Mouse (Mus musculus) hindbrain, embryonic 16.5 days (tissue): ENCODE measurements around the gene Frmd4b. TPM values are rescaled to one million over a fixed set of nuclear protein-coding genes. Genes with fewer than 3 reads are reported as not detected.

Source experiments
- ATAC-seq: fragments of 200-750 bp; cut with Nextera tagmentation; 2 replicates; pipeline ENCODE4 v1.8.0; 2017; ENCODE audit warnings: moderate TSS enrichment, moderate library complexity
- H3K27ac ChIP-seq: fragments of 300-500 bp; sonication (generic); 2 replicates; pipeline ENCODE4 v1.5.1; 2014; ENCODE audit warnings: low read depth, mild to moderate bottlenecking, control low read depth, low read length, moderate library complexity
- H3K27me3 ChIP-seq: fragments of 300-500 bp; sonication (generic); replicated peaks from 2 replicates; pipeline ENCODE4 v1.6.1; 2014; ENCODE audit warnings: low read length; ENCODE audit not compliant: control insufficient read depth, insufficient read depth
- H3K36me3 ChIP-seq: fragments of 300-500 bp; sonication (generic); 2 replicates; pipeline ENCODE4 v1.6.1; 2014; ENCODE audit warnings: mild to moderate bottlenecking, low read length, moderate library complexity, mixed read lengths; ENCODE audit not compliant: control insufficient read depth, insufficient read depth
- H3K4me1 ChIP-seq: fragments of 300-500 bp; sonication (generic); 2 replicates; pipeline ENCODE4 v1.6.1; 2014; ENCODE audit warnings: low read depth, low read length; ENCODE audit not compliant: control insufficient read depth, insufficient read depth
- H3K4me2 ChIP-seq: fragments of 300-500 bp; sonication (generic); 2 replicates; pipeline ENCODE4 v1.6.1; 2014; ENCODE audit warnings: mild to moderate bottlenecking, low read length, control low read depth, moderate library complexity
- H3K4me3 ChIP-seq: fragments of 300-500 bp; sonication (generic); 2 replicates; pipeline ENCODE4 v1.5.1; 2014; ENCODE audit warnings: mild to moderate bottlenecking, low read length, control low read depth, moderate library complexity
- H3K9ac ChIP-seq: fragments of 300-500 bp; sonication (generic); 2 replicates; pipeline ENCODE4 v1.6.1; 2014; ENCODE audit warnings: low read depth, mild to moderate bottlenecking, control low read depth, low read length, moderate library complexity
- H3K9me3 ChIP-seq: fragments of 300-500 bp; sonication (generic); 2 replicates; pipeline ENCODE4 v1.6.1; 2014; ENCODE audit warnings: mild to moderate bottlenecking, low read length, moderate library complexity; ENCODE audit not compliant: control insufficient read depth
- WGBS: fragments of 180-500 bp; shearing (Covaris S2); extraction: QIAGEN DNeasy Blood & Tissue Kit; methylation state at CpG from one replicate; pipeline ENCODE4 v1.1.7; 2014; 5-methylcytosine and 5-hydroxymethylcytosine counted together
- polyA plus RNA-seq: library from polyadenylated mRNA; unstranded; fragments of >200 nt; fragmentation: Nextera tagmentation; extraction: Ambion mirVana; gene quantifications from 2 replicates; pipeline ENCODE4 v1.2.1, GENCODE M21; 2015

The Frmd4b gene
- polyA plus RNA-seq, 1 experiment from 2014 or later: 15.8 TPM

- H3K4me1 ChIP-seq: peaks cover 9% of the 10 kb centered on the region
- no peak for ATAC-seq
- no peaks in the 10 kb centered on the region for H3K9me3 ChIP-seq
- no peak overlapping the region for H3K4me2 ChIP-seq
- no peaks in the 10 kb centered on the region for H3K36me3 ChIP-seq
- no peaks in the 10 kb centered on the region for H3K27me3 ChIP-seq
- no peak overlapping the region for H3K4me3 ChIP-seq
- H3K27ac ChIP-seq: peak overlapping the region; percentile 48
- WGBS: 43% methylated on average over 8 of the region's 8 CpGs
- no peak overlapping the region for H3K9ac ChIP-seq
These were observed 267.8 kb downstream of the Frmd4b start for GRCm38 (mm10) chr6:97349355-97350138.

GRCm38 (mm10) chr6:97346932-97347331 lies 270.4 kb downstream of the Frmd4b start:
- WGBS: 84% methylated on average over 1 of the region's 1 CpGs

GRCm38 (mm10) chr6:97346527-97346926 lies 270.8 kb downstream of the Frmd4b start:
- no peak for ATAC-seq
- H3K4me3 ChIP-seq: no peak overlapping the region
- H3K36me3 ChIP-seq: no peaks in the 10 kb centered on the region
- H3K9ac ChIP-seq: no peak overlapping the region
- peaks cover 2% of the 10 kb centered on the region; the same call in 1 of the 2 replicates for H3K4me1 ChIP-seq
- no peak overlapping the region for H3K27ac ChIP-seq
- no peaks in the 10 kb centered on the region for H3K9me3 ChIP-seq
- WGBS: 61% methylated on average over 10 of the region's 10 CpGs
- H3K27me3 ChIP-seq: no peaks in the 10 kb centered on the region
- no peak overlapping the region for H3K4me2 ChIP-seq

More at GRCm38 (mm10) chr6:97346932-97347331, 270.4 kb downstream of the Frmd4b start:
- Histone ChIP-seq H3K27ac (no peak overlapping the region), H3K36me3 (no peaks in the 10 kb centered on the region), H3K4me2 (no peak overlapping the region), H3K4me1 (peaks cover 2% of the 10 kb centered on the region; the same call in 1 of the 2 replicates), H3K4me3 (no peak overlapping the region), H3K9ac (no peak overlapping the region), H3K9me3 (no peaks in the 10 kb centered on the region), H3K27me3 (no peaks in the 10 kb centered on the region)
- ATAC-seq: no peak

GRCm38 (mm10) chr6:97345921-97346320 lies 271.4 kb downstream of the Frmd4b start:
- Histone ChIP-seq H3K27me3 (no peaks in the 10 kb centered on the region), H3K27ac (no peak overlapping the region), H3K4me1 (peaks cover 2% of the 10 kb centered on the region; the same call in 1 of the 2 replicates), H3K4me3 (no peak overlapping the region), H3K9ac (no peak overlapping the region), H3K9me3 (no peaks in the 10 kb centered on the region), H3K4me2 (no peak overlapping the region), H3K36me3 (no peaks in the 10 kb centered on the region)
- 96% methylated on average over 2 of the region's 2 CpGs for WGBS
- ATAC-seq: no peak

- no peak overlapping the region for H3K4me3 ChIP-seq
- 93% methylated on average over 5 of the region's 5 CpGs for WGBS
- H3K9ac ChIP-seq: no peak overlapping the region
- no peak overlapping the region for H3K27ac ChIP-seq
- no peaks in the 10 kb centered on the region for H3K9me3 ChIP-seq
- no peak for ATAC-seq
- H3K36me3 ChIP-seq: no peaks in the 10 kb centered on the region
- H3K4me1 ChIP-seq: peaks cover 4% of the 10 kb centered on the region; the same call in 1 of the 2 replicates
- H3K4me2 ChIP-seq: no peak overlapping the region
- no peaks in the 10 kb centered on the region for H3K27me3 ChIP-seq
These were observed 275.2 kb downstream of the Frmd4b start for GRCm38 (mm10) chr6:97342185-97342584.

GRCm38 (mm10) chr6:97341628-97342027 lies 275.7 kb downstream of the Frmd4b start:
- Histone ChIP-seq H3K4me3 (no peak overlapping the region), H3K9me3 (no peaks in the 10 kb centered on the region), H3K4me1 (peaks cover 4% of the 10 kb centered on the region; the same call in 1 of the 2 replicates), H3K27me3 (no peaks in the 10 kb centered on the region), H3K4me2 (no peak overlapping the region), H3K27ac (no peak overlapping the region), H3K36me3 (no peaks in the 10 kb centered on the region), H3K9ac (no peak overlapping the region)
- no peak for ATAC-seq
- 91% methylated on average over 1 of the region's 1 CpGs for WGBS

- Histone ChIP-seq H3K27ac (no peak overlapping the region), H3K9me3 (no peaks in the 10 kb centered on the region), H3K36me3 (no peaks in the 10 kb centered on the region), H3K4me1 (peaks cover 4% of the 10 kb centered on the region; the same call in 1 of the 2 replicates), H3K4me2 (no peak overlapping the region), H3K4me3 (no peak overlapping the region), H3K27me3 (no peaks in the 10 kb centered on the region), H3K9ac (no peak overlapping the region)
- no peak for ATAC-seq
- 93% methylated on average over 3 of the region's 3 CpGs for WGBS
These were observed 276.2 kb downstream of the Frmd4b start for GRCm38 (mm10) chr6:97341148-97341547.

- Histone ChIP-seq H3K9me3 (no peaks in the 10 kb centered on the region), H3K9ac (no peak overlapping the region), H3K27ac (no peak overlapping the region), H3K4me3 (no peak overlapping the region), H3K4me1 (peaks cover 4% of the 10 kb centered on the region; the same call in 1 of the 2 replicates), H3K4me2 (no peak overlapping the region), H3K27me3 (no peaks in the 10 kb centered on the region), H3K36me3 (no peaks in the 10 kb centered on the region)
- 45% methylated on average over 17 of the region's 17 CpGs for WGBS
- peak; percentile 69 for ATAC-seq
These were observed 277.0 kb downstream of the Frmd4b start for GRCm38 (mm10) chr6:97340211-97340791.

- Histone ChIP-seq H3K9ac (no peak overlapping the region), H3K27ac (no peak overlapping the region), H3K4me1 (peaks cover 4% of the 10 kb centered on the region; the same call in 1 of the 2 replicates), H3K4me3 (no peak overlapping the region), H3K4me2 (no peak overlapping the region), H3K9me3 (no peaks in the 10 kb centered on the region), H3K36me3 (no peaks in the 10 kb centered on the region), H3K27me3 (no peaks in the 10 kb centered on the region)
- WGBS: 29% methylated on average over 5 of the region's 5 CpGs
- ATAC-seq: 0 out of 2 replicates have a peak, but pooled peaks have one; percentile 34
These were observed 278.1 kb downstream of the Frmd4b start for GRCm38 (mm10) chr6:97339271-97339681.
